Mouse (Mus musculus) hindbrain, embryonic 16.5 days (tissue): ENCODE results near the gene Nsg1. TPM values are rescaled to one million over a fixed set of nuclear protein-coding genes. Genes with fewer than 3 reads are reported as not detected.
A peak's percentile ranks its signal among the peaks of the same experiment; 100 is the strongest.

ENCODE experiments used
- ATAC-seq: fragments of 200-750 bp; cut with Nextera tagmentation; 2 replicates; pipeline ENCODE4 v1.8.0; 2017; ENCODE audit warnings: moderate TSS enrichment, moderate library complexity
- H3K27ac ChIP-seq: fragments of 300-500 bp; sonication (generic); 2 replicates; pipeline ENCODE4 v1.5.1; 2014; ENCODE audit warnings: low read depth, mild to moderate bottlenecking, control low read depth, low read length, moderate library complexity
- H3K27me3 ChIP-seq: fragments of 300-500 bp; sonication (generic); replicated peaks from 2 replicates; pipeline ENCODE4 v1.6.1; 2014; ENCODE audit warnings: low read length; ENCODE audit not compliant: control insufficient read depth, insufficient read depth
- H3K36me3 ChIP-seq: fragments of 300-500 bp; sonication (generic); 2 replicates; pipeline ENCODE4 v1.6.1; 2014; ENCODE audit warnings: mild to moderate bottlenecking, low read length, moderate library complexity, mixed read lengths; ENCODE audit not compliant: control insufficient read depth, insufficient read depth
- H3K4me1 ChIP-seq: fragments of 300-500 bp; sonication (generic); 2 replicates; pipeline ENCODE4 v1.6.1; 2014; ENCODE audit warnings: low read depth, low read length; ENCODE audit not compliant: control insufficient read depth, insufficient read depth
- H3K4me2 ChIP-seq: fragments of 300-500 bp; sonication (generic); 2 replicates; pipeline ENCODE4 v1.6.1; 2014; ENCODE audit warnings: mild to moderate bottlenecking, low read length, control low read depth, moderate library complexity
- H3K4me3 ChIP-seq: fragments of 300-500 bp; sonication (generic); 2 replicates; pipeline ENCODE4 v1.5.1; 2014; ENCODE audit warnings: mild to moderate bottlenecking, low read length, control low read depth, moderate library complexity
- H3K9ac ChIP-seq: fragments of 300-500 bp; sonication (generic); 2 replicates; pipeline ENCODE4 v1.6.1; 2014; ENCODE audit warnings: low read depth, mild to moderate bottlenecking, control low read depth, low read length, moderate library complexity
- H3K9me3 ChIP-seq: fragments of 300-500 bp; sonication (generic); 2 replicates; pipeline ENCODE4 v1.6.1; 2014; ENCODE audit warnings: mild to moderate bottlenecking, low read length, moderate library complexity; ENCODE audit not compliant: control insufficient read depth
- WGBS: fragments of 180-500 bp; shearing (Covaris S2); extraction: QIAGEN DNeasy Blood & Tissue Kit; methylation state at CpG from one replicate; pipeline ENCODE4 v1.1.7; 2014; 5-methylcytosine and 5-hydroxymethylcytosine counted together
- polyA plus RNA-seq: library from polyadenylated mRNA; unstranded; fragments of >200 nt; fragmentation: Nextera tagmentation; extraction: Ambion mirVana; gene quantifications from 2 replicates; pipeline ENCODE4 v1.2.1, GENCODE M21; 2015

The Nsg1 gene
- polyA plus RNA-seq, 1 experiment from 2014 or later = 1,654 TPM

DNA sequence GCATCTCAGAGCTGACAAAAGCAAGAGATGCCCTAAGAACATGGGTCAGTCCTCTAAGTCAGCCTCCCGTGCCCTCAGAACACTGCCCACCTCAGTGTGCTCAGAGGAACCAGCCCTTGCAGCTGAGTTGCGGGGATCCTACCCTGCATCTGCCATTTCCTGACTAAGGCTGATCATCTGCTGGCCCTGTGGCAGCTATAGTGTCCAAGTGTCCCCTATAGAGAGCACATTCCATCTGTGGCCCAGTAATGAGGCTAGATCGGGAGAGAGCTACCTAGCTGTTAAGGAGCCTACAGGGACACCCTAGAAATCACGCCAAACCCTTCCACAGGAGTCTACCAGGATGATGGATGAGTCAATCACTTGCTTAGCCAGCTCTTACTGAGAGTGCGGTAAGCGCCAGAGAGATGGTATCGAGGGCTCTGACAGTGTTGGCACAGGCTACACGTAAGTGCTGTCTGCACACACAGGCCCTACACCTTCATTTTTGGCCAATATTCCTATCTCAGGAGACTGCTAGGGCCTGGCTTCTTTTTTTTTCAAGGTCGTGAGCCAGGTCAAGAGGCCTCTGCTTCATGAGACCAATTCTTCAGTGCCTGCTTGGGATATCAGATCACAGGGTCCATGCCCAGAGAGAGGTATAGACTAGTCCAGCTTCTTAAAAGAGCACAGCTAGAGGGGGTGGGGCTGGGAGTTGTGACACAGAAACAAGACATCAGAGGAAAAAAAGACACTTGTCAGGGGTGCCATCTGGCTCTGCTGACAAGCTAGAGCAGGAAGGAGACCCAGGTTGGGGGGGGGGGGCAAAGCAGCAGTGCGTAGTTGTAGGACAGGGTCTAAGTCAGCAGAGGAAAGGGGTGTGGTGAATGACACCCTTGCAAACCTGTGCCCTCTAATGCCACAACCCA, 7.3 kb downstream of the Nsg1 start:
- peak; percentile 21; the same call in 1 of the 2 replicates for ATAC-seq
- Histone ChIP-seq H3K4me1 (peaks cover 68% of the 10 kb centered on the region), H3K9ac (0 out of 2 replicates have a peak overlapping the region, but pooled peaks have one; percentile 8), H3K4me2 (peak overlapping the region; percentile 33), H3K27ac (no peak overlapping the region), H3K27me3 (no peaks in the 10 kb centered on the region), H3K4me3 (no peak overlapping the region), H3K9me3 (no peaks in the 10 kb centered on the region), H3K36me3 (peaks cover 38% of the 10 kb centered on the region)
- 59% methylated on average over 10 of the region's 10 CpGs for WGBS

- no peak overlapping the region for H3K4me3 ChIP-seq
- H3K27me3 ChIP-seq = no peaks in the 10 kb centered on the region
- H3K4me1 ChIP-seq = peaks cover 59% of the 10 kb centered on the region
- peaks cover 41% of the 10 kb centered on the region for H3K36me3 ChIP-seq
- no peaks in the 10 kb centered on the region for H3K9me3 ChIP-seq
- WGBS = 42% methylated on average over 3 of the region's 3 CpGs
- H3K27ac ChIP-seq = no peak overlapping the region
- H3K9ac ChIP-seq = no peak overlapping the region
- peak overlapping the region; percentile 33 for H3K4me2 ChIP-seq
- peak; percentile 43; the same call in 1 of the 2 replicates for ATAC-seq
Observed at GRCm38 (mm10) chr5:38151264-38151663, 8.4 kb downstream of the Nsg1 start.

- 88% methylated on average over 6 of the region's 6 CpGs for WGBS
- ATAC-seq = no peak
- H3K27ac ChIP-seq = no peak overlapping the region
- H3K4me2 ChIP-seq = no peak overlapping the region
- H3K9me3 ChIP-seq = no peaks in the 10 kb centered on the region
- peaks cover 13% of the 10 kb centered on the region for H3K4me1 ChIP-seq
- H3K36me3 ChIP-seq = peaks cover 58% of the 10 kb centered on the region
- H3K9ac ChIP-seq = no peak overlapping the region
- H3K27me3 ChIP-seq = no peaks in the 10 kb centered on the region
- no peak overlapping the region for H3K4me3 ChIP-seq
Observed at GRCm38 (mm10) chr5:38146524-38146923, 13.2 kb downstream of the Nsg1 start.

DNA sequence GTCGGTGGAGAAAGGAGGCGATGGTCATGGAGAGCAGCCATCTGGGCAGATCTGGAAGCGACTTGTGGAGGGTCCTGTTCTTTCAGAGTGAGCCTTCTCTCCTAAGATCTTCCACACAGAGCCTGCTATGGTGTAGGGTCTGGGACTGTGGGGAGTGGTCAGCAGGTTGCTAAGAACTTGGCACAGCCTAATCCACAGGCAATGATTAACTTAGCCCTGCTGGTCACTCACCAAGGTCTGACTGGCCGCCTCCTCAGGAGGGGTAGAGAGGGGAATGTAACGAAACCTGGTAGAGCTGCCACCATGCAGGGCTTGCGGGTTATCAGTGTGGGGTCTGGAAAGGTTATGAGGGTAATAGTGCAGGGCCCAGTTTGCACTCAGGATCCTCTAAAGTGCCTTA, 18.8 kb downstream of the Nsg1 start:
- Histone ChIP-seq H3K4me2 (no peak overlapping the region), H3K4me1 (no peaks in the 10 kb centered on the region), H3K27me3 (no peaks in the 10 kb centered on the region), H3K9me3 (no peaks in the 10 kb centered on the region), H3K4me3 (no peak overlapping the region), H3K27ac (no peak overlapping the region), H3K9ac (no peak overlapping the region), H3K36me3 (peaks cover 76% of the 10 kb centered on the region)
- ATAC-seq = no peak
- WGBS = 91% methylated on average over 6 of the region's 6 CpGs

DNA sequence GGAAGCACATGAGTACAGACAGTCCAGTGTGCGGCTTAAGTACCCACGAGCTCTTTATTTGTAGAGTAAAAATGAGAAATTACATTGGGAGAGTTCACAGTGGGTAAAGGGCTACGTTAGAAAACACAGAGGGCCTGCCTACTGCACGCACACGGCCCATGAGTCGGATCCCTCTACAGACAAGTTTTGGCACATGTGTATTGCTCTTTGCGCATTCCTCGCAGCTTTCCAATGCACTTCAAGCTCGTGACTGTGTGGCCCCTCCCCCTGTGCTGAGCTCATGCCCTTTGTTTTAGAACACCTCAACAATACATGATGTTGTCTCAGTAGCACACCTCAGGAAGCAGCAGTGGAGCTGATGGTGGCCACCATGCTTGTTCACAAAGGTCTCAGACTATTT, 22.5 kb downstream of the Nsg1 start:
- H3K27ac ChIP-seq = no peak overlapping the region
- no peak overlapping the region for H3K9ac ChIP-seq
- no peak overlapping the region for H3K4me2 ChIP-seq
- ATAC-seq = no peak
- WGBS = 87% methylated on average over 9 of the region's 9 CpGs
- H3K4me3 ChIP-seq = no peak overlapping the region
- H3K9me3 ChIP-seq = no peaks in the 10 kb centered on the region
- H3K4me1 ChIP-seq = no peaks in the 10 kb centered on the region
- peaks cover 51% of the 10 kb centered on the region for H3K36me3 ChIP-seq
- H3K27me3 ChIP-seq = no peaks in the 10 kb centered on the region

DNA sequence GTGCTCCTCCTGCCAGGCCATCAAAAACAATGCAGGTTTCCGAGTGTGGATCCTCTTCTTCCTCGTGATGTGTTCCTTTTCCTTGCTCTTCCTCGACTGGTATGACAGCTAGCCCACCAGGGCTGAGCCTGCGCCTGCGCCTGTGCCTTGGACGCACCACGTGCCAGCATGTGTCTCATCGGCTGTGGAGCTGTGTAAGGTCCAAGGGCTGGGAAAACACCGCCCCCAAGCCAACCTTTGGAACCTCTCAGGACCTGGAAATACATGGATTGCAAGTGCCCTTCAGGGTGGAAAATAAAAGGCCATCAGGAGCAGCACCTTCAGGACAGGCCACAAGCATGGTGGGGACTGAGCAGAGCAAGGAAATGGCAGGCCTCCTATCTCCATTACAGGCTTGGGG, 23.5 kb downstream of the Nsg1 start:
- Histone ChIP-seq H3K9ac (no peak overlapping the region), H3K27ac (no peak overlapping the region), H3K36me3 (peaks cover 44% of the 10 kb centered on the region), H3K27me3 (no peaks in the 10 kb centered on the region), H3K4me2 (no peak overlapping the region), H3K4me3 (no peak overlapping the region), H3K9me3 (no peaks in the 10 kb centered on the region), H3K4me1 (no peaks in the 10 kb centered on the region)
- 0 out of 2 replicates have a peak, but pooled peaks have one; percentile 32 for ATAC-seq
- WGBS = 96% methylated on average over 9 of the region's 9 CpGs

- Histone ChIP-seq H3K36me3 (0 out of 2 replicates have a peak, but pooled peaks cover 4% of the 10 kb centered on the region), H3K4me3 (no peak overlapping the region), H3K9me3 (no peaks in the 10 kb centered on the region), H3K27ac (no peak overlapping the region), H3K4me2 (no peak overlapping the region), H3K9ac (no peak overlapping the region), H3K27me3 (no peaks in the 10 kb centered on the region), H3K4me1 (no peaks in the 10 kb centered on the region)
- no peak for ATAC-seq
- WGBS = 91% methylated on average over 2 of the region's 2 CpGs
Observed at GRCm38 (mm10) chr5:38129339-38129738, 30.4 kb downstream of the Nsg1 start.

DNA sequence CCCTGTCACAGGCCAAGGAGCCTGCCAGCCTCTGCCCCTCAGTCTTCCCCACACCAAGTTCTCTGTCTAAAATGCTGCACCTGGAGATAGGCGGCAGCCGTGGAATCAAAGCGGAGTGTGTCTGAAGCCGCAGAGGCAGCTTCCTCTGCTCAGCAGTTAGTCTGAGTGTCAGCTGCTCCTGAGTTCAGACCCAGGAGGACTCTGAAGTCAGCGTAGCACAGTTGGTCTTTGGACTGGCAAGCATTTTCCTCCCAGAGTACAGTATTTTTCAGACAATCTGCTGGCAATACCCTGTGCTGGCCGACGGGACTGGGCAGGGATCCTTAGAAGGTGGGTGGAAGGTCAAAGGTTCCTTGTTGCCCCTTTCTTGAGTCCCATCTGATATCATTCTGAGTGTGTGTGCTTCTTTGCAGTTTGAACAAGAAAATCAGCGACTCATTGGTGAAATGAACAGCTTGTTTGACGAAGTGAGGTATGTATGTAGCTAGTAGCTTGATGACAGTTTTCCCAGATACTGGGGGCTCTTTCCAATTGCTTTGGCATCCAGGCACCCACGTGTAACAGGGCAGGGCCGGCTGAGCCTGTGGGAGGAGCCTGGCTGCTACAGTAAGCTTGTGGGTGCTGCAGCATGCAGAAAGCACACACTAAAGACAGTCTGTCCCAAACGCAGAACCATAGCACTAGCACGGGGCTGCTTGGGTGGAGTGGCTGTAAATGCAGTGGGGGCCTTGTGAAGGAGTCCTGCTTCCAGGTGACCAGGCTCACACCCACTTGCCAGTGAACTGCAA, 33.0 kb downstream of the Nsg1 start:
- Histone ChIP-seq H3K4me2 (no peak overlapping the region), H3K4me1 (no peaks in the 10 kb centered on the region), H3K9me3 (no peaks in the 10 kb centered on the region), H3K36me3 (0 out of 2 replicates have a peak, but pooled peaks cover 4% of the 10 kb centered on the region), H3K9ac (no peak overlapping the region), H3K27ac (no peak overlapping the region), H3K27me3 (no peaks in the 10 kb centered on the region), H3K4me3 (no peak overlapping the region)
- ATAC-seq = 0 out of 2 replicates have a peak, but pooled peaks have one; percentile 9
- whole genome bisulfite sequencing = 90% methylated on average over 13 of the region's 13 CpGs

DNA sequence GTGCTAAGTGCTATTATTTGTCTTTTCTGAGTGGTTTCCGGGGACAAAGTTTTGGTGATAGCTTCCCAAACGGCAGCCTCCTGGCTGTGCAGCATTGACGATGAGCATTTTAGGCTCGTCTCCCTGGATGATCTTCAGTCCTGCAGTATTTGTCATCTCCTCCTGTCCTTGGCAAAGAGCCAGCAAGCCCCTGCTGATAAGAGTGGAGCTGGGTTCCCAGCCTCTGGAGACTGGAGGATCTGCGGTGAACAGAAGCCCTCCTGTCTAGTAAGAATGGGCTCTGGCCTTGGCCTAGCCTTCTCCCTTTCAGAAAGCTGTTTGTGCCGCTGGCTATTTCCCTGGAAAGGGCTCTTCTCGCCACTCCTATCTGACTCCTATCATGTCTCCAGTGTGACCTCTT, 38.0 kb downstream of the Nsg1 start:
- 72% methylated on average over 7 of the region's 7 CpGs for WGBS
- Histone ChIP-seq H3K4me1 (no peaks in the 10 kb centered on the region), H3K9ac (no peak overlapping the region), H3K4me3 (no peak overlapping the region), H3K27me3 (no peaks in the 10 kb centered on the region), H3K36me3 (peaks cover 7% of the 10 kb centered on the region), H3K4me2 (no peak overlapping the region), H3K9me3 (no peaks in the 10 kb centered on the region), H3K27ac (no peak overlapping the region)
- ATAC-seq = no peak
